Mouse (Mus musculus) heart, embryonic 12.5 days (tissue): ENCODE results near the gene Lcn2. TPM values are rescaled to one million over a fixed set of nuclear protein-coding genes. Genes with fewer than 3 reads are reported as not detected.

Source experiments
- ATAC-seq: fragments of 200-750 bp; cut with Nextera tagmentation; 2 replicates; pipeline ENCODE4 v1.8.0; 2017; ENCODE audit warnings: moderate TSS enrichment, moderate library complexity; ENCODE audit not compliant: insufficient number of reproducible peaks, low FRiP score
- H3K27ac ChIP-seq: fragments of 300-500 bp; sonication (generic); 2 replicates; pipeline ENCODE4 v1.5.1; 2016; ENCODE audit warnings: mild to moderate bottlenecking, moderate library complexity; ENCODE audit not compliant: poor library complexity, severe bottlenecking
- H3K27me3 ChIP-seq: fragments of 300-500 bp; sonication (generic); replicated peaks from 2 replicates; pipeline ENCODE4 v1.6.1; 2016; ENCODE audit warnings: mild to moderate bottlenecking, moderate library complexity
- H3K36me3 ChIP-seq: fragments of 300-500 bp; sonication (generic); 2 replicates; pipeline ENCODE4 v1.6.1; 2016; ENCODE audit warnings: mild to moderate bottlenecking, moderate library complexity
- H3K4me1 ChIP-seq: fragments of 300-500 bp; sonication (generic); replicated peaks from 2 replicates; pipeline ENCODE4 v1.6.1; 2016; ENCODE audit warnings: mild to moderate bottlenecking
- H3K4me2 ChIP-seq: fragments of 300-500 bp; sonication (generic); 2 replicates; pipeline ENCODE4 v1.6.1; 2016; ENCODE audit warnings: mild to moderate bottlenecking, moderate library complexity
- H3K4me3 ChIP-seq: fragments of 300-500 bp; sonication (generic); 2 replicates; pipeline ENCODE4 v1.5.1; 2016; ENCODE audit warnings: mild to moderate bottlenecking
- H3K9ac ChIP-seq: fragments of 300-500 bp; sonication (generic); 2 replicates; pipeline ENCODE4 v1.6.1; 2016; ENCODE audit warnings: mild to moderate bottlenecking, moderate library complexity
- H3K9me3 ChIP-seq: fragments of 300-500 bp; sonication (generic); replicated peaks from 2 replicates; pipeline ENCODE4 v1.6.1; 2016; ENCODE audit warnings: mild to moderate bottlenecking, moderate library complexity
- WGBS: fragments of 180-500 bp; shearing (Covaris S2); methylation state at CpG from one replicate; pipeline ENCODE4 v1.1.7; 2016; 5-methylcytosine and 5-hydroxymethylcytosine counted together
- polyA plus RNA-seq: library from polyadenylated mRNA; unstranded; fragments of >200 nt; fragmentation: Nextera tagmentation; extraction: Ambion mirVana; gene quantifications from 2 replicates; pipeline ENCODE4 v1.2.1, GENCODE M21; 2016

Lcn2 gene
- polyA plus RNA-seq, 1 experiment from 2014 or later: 0.38 TPM

GRCm38 (mm10) chr2:32423481-32424331 lies 35.7 kb upstream of the Lcn2 start:
- Histone ChIP-seq H3K4me3 (peak overlapping the region; percentile 46), H3K4me2 (peak overlapping the region; percentile 81), H3K27me3 (no peaks in the 10 kb centered on the region), H3K9ac (peak overlapping the region; percentile 53), H3K36me3 (peaks cover 25% of the 10 kb centered on the region), H3K27ac (peak overlapping the region; percentile 79), H3K4me1 (peaks cover 44% of the 10 kb centered on the region), H3K9me3 (no peaks in the 10 kb centered on the region)
- under 1% methylated on average over 14 of the region's 14 CpGs for WGBS
- ATAC-seq: peak; percentile 89

GRCm38 (mm10) chr2:32421851-32422251 lies 33.8 kb upstream of the Lcn2 start:
- Histone ChIP-seq H3K4me3 (no peak overlapping the region), H3K27me3 (no peaks in the 10 kb centered on the region), H3K9ac (no peak overlapping the region), H3K4me1 (peaks cover 32% of the 10 kb centered on the region), H3K36me3 (peaks cover 44% of the 10 kb centered on the region), H3K9me3 (no peaks in the 10 kb centered on the region), H3K4me2 (no peak overlapping the region), H3K27ac (no peak overlapping the region)
- WGBS: 91% methylated on average over 6 of the region's 6 CpGs
- no peak for ATAC-seq

GRCm38 (mm10) chr2:32420647-32421046 lies 32.6 kb upstream of the Lcn2 start:
- H3K27ac ChIP-seq: no peak overlapping the region
- ATAC-seq: no peak
- peaks cover 31% of the 10 kb centered on the region for H3K4me1 ChIP-seq
- no peaks in the 10 kb centered on the region for H3K9me3 ChIP-seq
- peaks cover 56% of the 10 kb centered on the region for H3K36me3 ChIP-seq
- H3K4me2 ChIP-seq: no peak overlapping the region
- H3K27me3 ChIP-seq: no peaks in the 10 kb centered on the region
- WGBS: 84% methylated on average over 6 of the region's 6 CpGs
- H3K9ac ChIP-seq: no peak overlapping the region
- no peak overlapping the region for H3K4me3 ChIP-seq

GRCm38 (mm10) chr2:32420066-32420608 lies 32.1 kb upstream of the Lcn2 start:
- no peak for ATAC-seq
- WGBS: 90% methylated on average over 12 of the region's 12 CpGs

GRCm38 (mm10) chr2:32419359-32419758 lies 31.3 kb upstream of the Lcn2 start:
- no peaks in the 10 kb centered on the region for H3K27me3 ChIP-seq
- no peak for ATAC-seq
- no peak overlapping the region for H3K4me3 ChIP-seq
- no peaks in the 10 kb centered on the region for H3K9me3 ChIP-seq
- WGBS: 86% methylated on average over 3 of the region's 3 CpGs
- H3K4me2 ChIP-seq: no peak overlapping the region
- peaks cover 18% of the 10 kb centered on the region for H3K4me1 ChIP-seq
- H3K9ac ChIP-seq: no peak overlapping the region
- peaks cover 69% of the 10 kb centered on the region for H3K36me3 ChIP-seq
- H3K27ac ChIP-seq: no peak overlapping the region

More at GRCm38 (mm10) chr2:32420066-32420608, 32.1 kb upstream of the Lcn2 start:
- no peak overlapping the region for H3K4me2 ChIP-seq
- H3K9ac ChIP-seq: no peak overlapping the region
- no peak overlapping the region for H3K27ac ChIP-seq
- H3K4me3 ChIP-seq: no peak overlapping the region
- H3K27me3 ChIP-seq: no peaks in the 10 kb centered on the region
- no peaks in the 10 kb centered on the region for H3K9me3 ChIP-seq
- peaks cover 61% of the 10 kb centered on the region for H3K36me3 ChIP-seq
- H3K4me1 ChIP-seq: peaks cover 25% of the 10 kb centered on the region

GRCm38 (mm10) chr2:32418430-32419151 lies 30.5 kb upstream of the Lcn2 start:
- no peak overlapping the region for H3K27ac ChIP-seq
- no peaks in the 10 kb centered on the region for H3K9me3 ChIP-seq
- H3K9ac ChIP-seq: no peak overlapping the region
- no peak overlapping the region for H3K4me3 ChIP-seq
- H3K4me1 ChIP-seq: peaks cover 13% of the 10 kb centered on the region
- H3K4me2 ChIP-seq: no peak overlapping the region
- no peaks in the 10 kb centered on the region for H3K27me3 ChIP-seq
- WGBS: 83% methylated on average over 12 of the region's 12 CpGs
- ATAC-seq: no peak
- H3K36me3 ChIP-seq: peaks cover 76% of the 10 kb centered on the region

GRCm38 (mm10) chr2:32417486-32417885 lies 29.4 kb upstream of the Lcn2 start:
- ATAC-seq: no peak
- no peak overlapping the region for H3K9ac ChIP-seq
- no peak overlapping the region for H3K27ac ChIP-seq
- H3K4me3 ChIP-seq: no peak overlapping the region
- H3K4me1 ChIP-seq: peaks cover 2% of the 10 kb centered on the region
- H3K9me3 ChIP-seq: no peaks in the 10 kb centered on the region
- H3K4me2 ChIP-seq: no peak overlapping the region
- peaks cover 79% of the 10 kb centered on the region for H3K36me3 ChIP-seq
- 92% methylated on average over 8 of the region's 8 CpGs for WGBS
- no peaks in the 10 kb centered on the region for H3K27me3 ChIP-seq

GRCm38 (mm10) chr2:32416556-32416955 lies 28.5 kb upstream of the Lcn2 start:
- Histone ChIP-seq H3K4me3 (no peak overlapping the region), H3K9me3 (no peaks in the 10 kb centered on the region), H3K4me2 (no peak overlapping the region), H3K27me3 (no peaks in the 10 kb centered on the region), H3K27ac (no peak overlapping the region), H3K9ac (no peak overlapping the region), H3K36me3 (peaks cover 79% of the 10 kb centered on the region), H3K4me1 (no peaks in the 10 kb centered on the region; the same call in 1 of the 2 replicates)
- WGBS: 78% methylated on average over 2 of the region's 2 CpGs
- no peak for ATAC-seq

- H3K4me3 ChIP-seq: no peak overlapping the region
- no peak for ATAC-seq
- no peaks in the 10 kb centered on the region for H3K9me3 ChIP-seq
- 90% methylated on average over 12 of the region's 12 CpGs for WGBS
- H3K4me1 ChIP-seq: no peaks in the 10 kb centered on the region
- H3K27ac ChIP-seq: no peak overlapping the region
- H3K36me3 ChIP-seq: peaks cover 75% of the 10 kb centered on the region
- H3K27me3 ChIP-seq: no peaks in the 10 kb centered on the region
- no peak overlapping the region for H3K4me2 ChIP-seq
- no peak overlapping the region for H3K9ac ChIP-seq
Measured at GRCm38 (mm10) chr2:32415801-32416200, 27.7 kb upstream of the Lcn2 start.

GRCm38 (mm10) chr2:32413936-32414335 lies 25.9 kb upstream of the Lcn2 start:
- no peaks in the 10 kb centered on the region for H3K9me3 ChIP-seq
- H3K36me3 ChIP-seq: peaks cover 56% of the 10 kb centered on the region
- WGBS: 57% methylated on average over 5 of the region's 5 CpGs
- H3K4me1 ChIP-seq: no peaks in the 10 kb centered on the region
- H3K9ac ChIP-seq: no peak overlapping the region
- no peak overlapping the region for H3K4me3 ChIP-seq
- H3K4me2 ChIP-seq: no peak overlapping the region
- H3K27me3 ChIP-seq: no peaks in the 10 kb centered on the region
- H3K27ac ChIP-seq: no peak overlapping the region
- no peak for ATAC-seq
